Mouse (Mus musculus) thymus, postnatal 14 days (tissue): ENCODE measurements around the gene Cd8a.
A peak's percentile ranks its signal among the peaks of the same experiment; 100 is the strongest.

ENCODE experiments used
- DNase-seq: peaks from one replicate; pipeline ENCODE4 v3.0.0; 2021

The Cd8a gene

DNA sequence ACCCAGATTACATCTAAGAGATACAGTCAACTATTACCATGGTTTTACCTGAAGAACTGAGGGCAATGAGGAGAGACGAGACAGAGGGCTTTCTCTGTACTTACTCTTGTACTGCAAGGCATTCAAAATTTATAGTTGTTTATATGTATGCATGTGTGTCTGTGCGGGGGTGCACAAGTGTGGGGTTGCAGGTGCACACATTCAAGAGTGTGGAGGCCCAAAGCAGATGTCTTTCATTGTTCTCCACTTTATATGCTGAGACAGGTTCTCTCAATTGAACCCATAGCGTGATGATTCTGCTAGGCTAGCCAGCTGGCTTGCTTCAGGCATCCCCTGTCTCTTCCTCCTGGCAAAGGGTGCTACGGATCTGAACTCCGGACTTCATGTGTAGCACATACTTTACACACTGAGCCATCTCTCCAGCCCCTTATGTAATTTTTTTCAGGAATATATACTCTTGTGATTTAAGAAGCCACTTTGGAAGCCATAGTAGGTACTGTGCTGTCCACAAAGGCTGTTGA lies 2.1 kb upstream of the Cd8a start:
- DNase-seq = peak; percentile 82

DNA sequence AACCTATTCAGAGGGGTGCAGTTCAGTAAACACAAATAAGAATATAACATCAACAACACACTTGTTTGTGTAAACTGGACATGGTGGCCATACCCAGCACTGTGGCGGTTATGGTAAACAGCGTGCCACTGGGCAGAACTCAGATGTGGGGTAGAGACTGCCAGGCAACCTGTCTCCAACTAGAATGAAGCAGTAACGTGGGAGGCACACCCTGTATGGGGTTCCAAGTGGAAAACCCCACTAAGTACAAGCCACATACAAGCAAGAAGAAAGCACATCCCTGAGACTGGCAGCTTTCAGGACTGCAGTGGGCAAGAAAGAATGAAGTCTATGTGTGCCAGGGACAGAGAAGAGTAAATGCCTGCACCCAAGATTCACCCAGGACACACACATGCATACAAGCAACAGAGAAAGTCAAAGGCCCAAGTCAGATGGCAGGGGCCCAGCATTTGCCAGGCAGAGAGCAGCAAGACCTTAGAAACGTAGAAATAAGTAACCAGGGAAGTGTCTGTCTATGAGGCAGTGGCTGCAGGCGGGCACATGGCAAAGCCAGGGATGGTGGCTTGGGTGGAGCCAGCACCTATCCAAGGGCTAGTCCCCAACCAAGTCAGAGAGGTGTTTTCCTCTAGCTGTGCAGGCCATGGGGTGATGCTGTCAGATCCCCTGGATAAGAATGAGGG lies 1.0 kb upstream of the Cd8a start:
- peak; percentile 53 for DNase-seq

DNA sequence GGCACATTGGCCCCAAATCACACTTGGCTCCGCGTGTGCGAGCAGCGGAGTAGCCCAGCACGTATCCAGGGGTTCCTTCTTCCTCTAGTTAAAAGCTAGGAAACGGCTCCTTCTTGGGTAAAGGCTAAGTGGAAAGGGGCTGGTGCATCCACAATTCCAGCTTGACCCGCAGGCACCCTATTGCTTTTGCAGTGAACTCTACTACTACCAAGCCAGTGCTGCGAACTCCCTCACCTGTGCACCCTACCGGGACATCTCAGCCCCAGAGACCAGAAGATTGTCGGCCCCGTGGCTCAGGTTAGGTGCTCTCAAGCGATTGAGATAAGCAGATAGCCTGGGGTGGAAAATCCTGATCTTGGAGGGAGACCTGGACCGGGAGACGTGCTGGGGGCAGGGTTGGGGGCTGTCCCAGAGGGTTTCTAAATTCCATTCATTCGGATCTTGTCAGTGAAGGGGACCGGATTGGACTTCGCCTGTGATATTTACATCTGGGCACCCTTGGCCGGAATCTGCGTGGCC lies 1.1 kb downstream of the Cd8a start:
- DNase-seq = peak; percentile 63

DNA sequence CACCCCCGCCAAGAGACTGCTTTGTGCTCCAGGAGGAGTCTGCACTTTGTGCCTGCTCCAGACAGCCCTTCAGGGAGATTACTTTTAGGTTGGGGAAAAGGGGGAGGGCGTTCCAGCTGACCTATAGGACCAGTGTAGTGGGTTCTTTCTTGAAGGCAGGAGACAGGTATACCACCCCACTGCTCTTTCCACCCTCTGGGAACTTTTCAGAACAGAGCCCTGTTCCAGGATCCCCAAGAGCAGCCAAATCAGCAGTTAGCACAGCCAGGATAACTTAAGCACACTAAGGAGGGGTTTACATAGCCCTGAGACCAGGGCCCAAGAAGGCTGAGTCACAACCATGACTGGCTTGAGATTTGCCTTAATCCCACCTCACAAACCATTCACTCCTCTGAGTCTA lies 1.7 kb downstream of the Cd8a start:
- DNase-seq = peak; percentile 47

DNA sequence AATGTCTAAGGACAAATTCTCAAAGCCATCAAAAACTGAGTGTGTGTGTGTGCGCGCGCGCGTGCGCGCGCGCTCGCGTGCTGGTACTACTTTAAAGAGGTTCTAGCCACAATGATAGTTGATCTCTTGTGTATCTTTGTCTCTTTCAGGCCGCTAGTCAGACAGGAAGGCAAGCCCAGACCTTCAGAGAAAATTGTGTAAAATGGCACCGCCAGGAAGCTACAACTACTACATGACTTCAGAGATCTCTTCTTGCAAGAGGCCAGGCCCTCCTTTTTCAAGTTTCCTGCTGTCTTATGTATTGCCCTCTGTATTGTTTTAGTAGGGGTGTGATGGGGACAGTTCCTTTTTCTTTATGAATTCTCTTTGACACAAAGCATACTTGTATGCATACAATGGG lies 3.5 kb downstream of the Cd8a start:
- DNase-seq = peak; percentile 55

DNA sequence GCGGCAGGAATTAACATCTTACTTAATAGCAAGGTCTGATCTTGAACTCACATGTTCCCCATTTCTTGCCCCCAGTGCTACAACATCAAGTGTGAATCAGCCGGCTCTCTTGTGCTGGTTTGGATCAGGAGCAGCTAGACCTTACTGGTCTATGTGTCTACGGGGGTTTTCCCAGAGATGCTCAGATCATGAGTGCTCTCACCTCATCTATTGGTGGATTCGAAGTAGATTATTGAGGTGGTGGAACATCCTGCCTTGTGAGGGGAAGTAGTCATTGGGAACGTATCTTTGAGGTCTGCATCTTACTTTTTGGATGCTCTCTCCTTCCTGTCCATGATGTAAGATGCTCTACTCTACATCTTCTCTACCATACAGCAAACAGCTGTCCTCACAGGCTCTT lies 8.4 kb downstream of the Cd8a start:
- DNase-seq = no peak

DNA sequence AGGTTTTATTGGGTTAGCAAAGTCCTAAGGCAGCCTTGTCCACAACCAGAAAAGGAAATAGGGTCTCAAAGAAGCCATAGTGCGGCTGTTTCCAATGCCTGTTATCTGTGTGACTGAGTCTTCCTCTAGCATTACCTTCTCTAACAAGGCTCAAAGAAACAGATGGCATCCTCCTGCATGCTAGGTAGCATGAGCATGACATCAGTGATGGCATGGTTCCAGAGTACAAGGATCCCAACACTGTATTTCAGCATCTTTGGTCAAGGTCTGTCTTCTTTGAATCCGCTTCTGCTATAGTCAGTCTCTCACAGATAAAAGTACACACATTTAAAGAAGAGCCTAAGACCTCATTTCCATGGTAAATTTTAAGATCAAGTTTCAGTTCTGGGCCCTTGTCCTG lies 17.3 kb downstream of the Cd8a start:
- DNase-seq = no peak

DNA sequence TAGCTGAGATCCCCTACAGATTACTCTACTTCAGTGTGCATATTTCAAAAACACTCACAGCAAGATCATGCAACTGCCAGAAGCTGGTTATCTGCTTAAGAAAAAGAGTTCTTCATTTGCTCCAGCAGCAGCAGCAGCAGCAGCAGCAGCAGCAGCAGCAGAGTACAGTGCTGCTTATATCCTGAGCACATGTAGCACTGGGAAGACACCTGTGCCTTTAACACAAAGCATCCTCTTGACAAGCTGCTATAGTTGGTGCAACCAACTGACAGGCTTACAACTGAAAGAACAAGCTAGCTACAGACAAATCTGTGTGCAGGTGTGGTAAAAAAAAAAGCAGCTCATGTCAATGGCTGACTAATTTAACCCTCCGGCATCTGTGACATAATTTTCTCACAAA lies 22.8 kb downstream of the Cd8a start:
- peak; percentile 74 for DNase-seq

DNA sequence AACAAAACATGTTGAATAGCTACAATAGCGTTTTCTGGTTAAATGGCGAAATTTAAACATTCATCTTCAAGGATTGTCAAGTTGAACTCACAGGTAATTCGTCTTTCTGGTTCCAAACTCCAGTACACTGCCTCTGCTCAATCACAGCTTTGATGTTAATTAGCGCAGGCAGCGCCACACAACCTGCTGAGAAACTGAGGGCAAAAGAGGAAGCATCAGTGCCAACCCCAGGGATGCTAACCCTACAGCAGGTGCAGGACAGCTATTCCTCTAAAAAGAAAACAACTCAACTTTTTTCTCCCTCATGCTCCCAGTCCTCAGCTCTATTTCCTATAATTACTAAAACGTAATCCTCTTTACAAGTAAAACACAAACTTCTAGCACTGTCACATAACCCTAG lies 23.5 kb downstream of the Cd8a start:
- DNase-seq = peak; percentile 58

DNA sequence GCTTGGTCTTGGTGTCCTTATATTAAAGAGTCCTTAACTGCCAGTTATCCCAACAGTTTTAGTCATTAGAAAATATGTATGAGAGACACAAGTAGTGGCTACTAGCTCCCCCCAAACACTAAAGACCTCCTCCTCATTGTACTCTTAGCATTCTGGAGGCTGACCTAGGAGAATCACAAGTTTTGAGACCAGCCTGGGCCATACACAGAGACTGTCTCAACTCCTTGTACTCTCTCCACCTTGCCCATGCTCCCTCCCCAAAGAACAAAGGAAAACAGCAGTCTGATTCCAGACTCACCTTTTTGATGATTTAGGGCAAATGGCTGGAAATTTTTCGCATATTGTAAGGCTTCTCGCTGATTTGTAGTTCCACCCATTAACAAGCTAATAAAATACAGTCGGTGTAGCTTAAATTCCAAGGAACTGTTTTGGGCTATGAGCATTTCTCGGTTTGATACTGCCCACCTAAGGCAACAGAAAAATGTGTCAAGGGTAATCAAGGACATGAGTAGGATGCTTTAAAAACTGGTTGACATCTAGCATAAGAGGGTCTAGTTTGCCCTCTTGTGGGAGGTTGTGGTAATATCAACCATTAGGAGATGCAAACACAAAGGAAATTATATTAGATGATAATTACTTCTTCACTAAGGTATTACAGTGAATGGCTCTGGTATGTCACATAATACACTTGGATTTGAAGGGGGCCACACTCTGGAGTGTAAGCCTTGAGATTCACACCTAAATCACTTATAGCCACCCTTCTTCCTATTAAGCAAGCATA lies 25.8 kb downstream of the Cd8a start:
- peak; percentile 75 for DNase-seq

DNA sequence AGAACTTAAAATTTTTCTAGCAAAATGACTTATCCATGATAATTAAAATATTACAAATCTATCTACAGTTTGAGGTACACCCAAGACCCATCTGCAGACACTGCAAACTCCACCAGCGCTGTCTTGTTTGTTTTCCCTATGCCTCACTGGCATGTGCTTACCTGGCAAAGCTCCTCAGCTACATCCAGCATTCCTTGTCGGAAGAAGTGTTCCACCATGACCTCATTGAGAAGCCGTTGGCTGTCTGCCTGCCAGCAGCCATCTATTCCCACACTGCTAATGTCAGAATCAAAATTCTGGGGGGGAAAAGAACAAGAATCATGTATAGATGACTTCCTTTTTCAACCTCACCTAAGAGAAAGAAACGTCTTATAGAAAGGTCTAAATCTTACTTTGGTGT lies 41.4 kb downstream of the Cd8a start:
- DNase-seq = no peak

DNA sequence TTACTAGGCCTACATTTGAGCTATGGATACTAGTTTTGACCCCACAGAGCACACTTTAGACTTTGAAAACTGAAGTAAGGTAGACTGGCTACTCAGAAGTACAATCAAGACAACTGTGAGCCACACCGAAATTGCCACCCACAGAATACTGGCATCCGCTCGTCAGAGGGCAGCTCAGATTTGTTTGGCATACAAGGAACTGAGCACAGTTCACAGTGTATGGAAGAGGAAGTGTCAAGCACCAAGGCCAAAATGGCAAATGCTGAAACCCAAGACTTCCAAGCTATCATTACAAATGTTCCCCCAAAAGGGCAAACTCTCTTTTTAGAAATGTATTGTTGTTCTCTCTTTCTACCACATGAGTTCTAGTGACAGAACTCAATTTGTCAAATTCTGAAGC lies 42.2 kb downstream of the Cd8a start:
- no peak for DNase-seq

DNA sequence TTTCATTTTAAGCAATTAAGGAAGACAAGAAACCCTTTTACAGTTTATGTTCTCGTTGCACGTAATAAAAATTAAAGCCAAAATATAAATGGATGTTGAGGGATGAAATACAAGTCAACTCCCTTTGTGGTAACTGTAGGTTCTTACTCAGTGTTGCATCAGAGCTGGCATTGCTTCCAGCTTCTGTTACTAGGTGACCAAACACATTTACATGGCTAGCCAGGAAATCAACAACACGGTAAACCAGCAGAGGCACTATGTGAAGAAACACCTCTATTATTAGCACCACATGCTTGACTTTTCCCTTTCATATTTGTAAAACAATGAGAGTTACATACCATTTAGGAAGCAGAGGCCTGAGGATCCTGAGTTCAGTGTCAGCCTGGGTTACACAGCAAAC lies 45.6 kb downstream of the Cd8a start:
- DNase-seq = no peak

DNA sequence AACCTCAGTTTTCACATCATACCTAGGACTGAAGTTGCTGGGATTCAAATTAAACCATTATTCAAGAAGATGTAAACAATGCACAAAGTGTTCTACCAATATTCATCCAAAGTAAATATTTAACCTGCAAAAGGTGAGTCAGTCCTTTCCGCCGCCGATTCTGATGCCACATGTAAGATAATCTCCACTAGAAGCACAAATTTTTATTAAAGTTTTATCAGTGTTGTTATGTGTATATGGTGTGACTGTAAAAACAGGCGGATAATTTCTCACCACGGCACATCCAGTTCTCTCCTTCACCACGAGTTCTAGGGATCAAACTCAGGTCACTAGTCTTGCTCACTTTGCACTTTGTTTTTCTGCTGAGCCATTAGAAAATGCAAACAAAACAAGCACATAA lies 47.6 kb downstream of the Cd8a start:
- no peak for DNase-seq

DNA sequence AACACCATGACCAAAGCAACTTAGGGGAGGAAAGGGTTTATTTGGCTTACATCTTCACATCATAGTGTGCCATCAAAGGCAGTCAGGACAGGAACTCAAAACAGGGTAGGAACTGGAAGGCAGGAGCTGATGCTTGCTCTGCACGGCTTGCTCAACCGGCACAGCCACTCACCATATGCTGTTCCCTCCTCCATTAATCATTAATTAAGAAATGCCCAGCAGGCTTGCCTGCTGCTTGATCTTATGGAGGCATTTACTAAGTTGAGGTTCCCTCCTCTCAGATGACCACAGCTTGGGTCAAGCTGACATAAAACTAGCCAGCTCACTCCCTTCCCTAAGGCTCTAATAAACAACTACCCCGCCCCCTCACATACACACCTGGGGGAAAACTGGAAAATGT lies 48.9 kb downstream of the Cd8a start:
- no peak for DNase-seq

DNA sequence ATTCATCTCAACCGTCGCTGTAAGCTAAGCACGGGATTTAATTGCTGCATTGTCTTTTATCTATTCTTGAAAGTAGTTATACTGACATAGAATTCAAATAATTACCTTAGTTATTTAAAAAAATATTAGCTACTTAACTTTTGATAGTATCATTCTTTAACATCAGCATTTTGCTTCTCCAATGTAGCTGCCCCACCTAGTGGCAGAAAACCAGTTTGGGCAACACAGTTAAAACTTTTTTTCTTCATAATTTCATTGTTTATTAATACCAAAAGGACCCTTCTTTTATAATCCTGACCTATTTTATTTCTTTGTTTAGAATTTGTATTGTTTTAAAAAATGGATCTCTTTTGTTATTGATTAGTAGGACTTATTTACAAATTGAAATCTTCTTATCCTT lies 49.9 kb downstream of the Cd8a start:
- DNase-seq = peak; percentile 61

DNA sequence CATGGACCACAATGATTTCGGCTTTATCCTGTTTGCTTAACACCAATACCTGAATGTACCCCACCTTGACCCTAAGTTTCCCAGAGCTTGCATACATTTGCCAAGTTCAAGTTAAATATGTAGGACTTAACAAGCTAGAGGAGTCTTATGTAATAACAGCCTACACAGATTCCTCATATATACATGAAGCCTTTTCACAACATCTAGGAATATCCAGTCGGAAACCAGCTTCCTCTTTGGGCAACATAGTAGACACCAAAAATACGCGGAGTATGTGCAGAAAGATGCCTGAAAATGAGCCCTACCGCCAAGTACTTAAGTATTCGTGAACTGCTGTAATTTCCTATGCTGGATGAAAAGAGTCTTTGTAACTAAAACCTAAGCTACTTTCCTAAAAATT lies 52.5 kb downstream of the Cd8a start:
- DNase-seq = no peak

DNA sequence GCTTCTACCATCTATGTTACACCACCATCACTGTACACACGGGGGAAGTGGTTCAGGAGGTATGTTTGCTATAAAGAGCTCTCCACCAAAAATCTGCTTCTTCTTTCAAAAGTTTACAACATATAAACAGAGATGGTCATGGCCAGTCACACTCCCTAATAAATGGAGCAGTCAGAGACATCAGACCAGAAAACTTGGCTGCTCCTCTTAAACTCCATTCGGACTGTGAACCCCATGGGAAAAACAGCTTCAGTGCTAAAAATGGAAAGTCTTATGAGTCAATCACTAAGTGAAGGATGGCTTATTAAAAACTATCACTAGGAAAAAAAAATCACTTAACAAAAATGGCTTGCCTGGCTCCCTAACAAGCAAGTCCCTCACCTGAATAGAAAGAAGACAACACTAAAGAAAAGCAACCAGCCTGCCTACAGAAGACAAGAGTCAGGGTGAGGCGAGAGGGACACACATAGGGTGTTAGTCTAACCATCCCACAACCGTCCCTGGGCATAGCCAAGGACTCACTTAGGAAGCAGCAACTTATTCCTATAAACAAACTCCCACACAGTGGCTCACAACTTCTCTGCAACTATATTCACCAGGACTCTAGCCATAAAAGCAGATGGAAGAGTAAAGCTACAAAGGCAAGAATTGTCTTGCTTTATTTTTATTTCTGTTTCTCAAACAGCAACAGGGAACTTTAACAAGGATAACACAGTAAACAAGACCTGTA lies 54.9 kb downstream of the Cd8a start:
- no peak for DNase-seq
